Mouse (Mus musculus) urinary bladder, postnatal 14 days (tissue): ENCODE results near the gene Gm21987.

Experiments used
- DNase-seq: peaks from one replicate; pipeline ENCODE4 v3.0.0; 2021; ENCODE audit warnings: low spot score

Gene Gm21987

DNA sequence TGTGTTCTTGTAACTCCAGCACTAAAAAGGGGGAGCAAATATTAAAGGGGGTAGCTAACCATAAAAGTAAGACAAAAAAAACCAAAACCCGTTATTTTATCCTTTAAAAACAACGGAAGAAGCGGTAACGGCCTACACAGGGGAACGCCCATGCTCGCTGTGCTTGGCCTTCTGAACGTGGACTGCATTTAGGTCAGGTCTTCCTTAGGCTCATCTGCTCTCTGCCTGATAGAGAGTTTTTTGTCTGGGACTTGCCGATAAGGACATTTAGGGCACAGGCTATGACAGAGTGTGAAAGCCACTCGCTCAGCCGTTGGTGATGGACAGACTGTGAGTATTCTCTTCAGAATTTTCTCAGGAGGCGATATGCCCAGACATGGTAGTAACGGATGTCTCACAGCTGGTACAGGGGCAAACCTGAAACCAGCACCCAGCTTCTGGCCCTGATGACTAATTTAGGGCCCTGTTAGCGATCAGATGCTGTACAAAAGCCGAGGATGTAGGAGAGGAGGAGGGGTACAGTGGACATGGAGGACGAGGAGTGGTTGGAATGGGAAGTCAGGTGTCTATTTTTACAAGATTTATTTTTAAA, 25.0 kb downstream of the Gm21987 start:
- no peak for DNase-seq

DNA sequence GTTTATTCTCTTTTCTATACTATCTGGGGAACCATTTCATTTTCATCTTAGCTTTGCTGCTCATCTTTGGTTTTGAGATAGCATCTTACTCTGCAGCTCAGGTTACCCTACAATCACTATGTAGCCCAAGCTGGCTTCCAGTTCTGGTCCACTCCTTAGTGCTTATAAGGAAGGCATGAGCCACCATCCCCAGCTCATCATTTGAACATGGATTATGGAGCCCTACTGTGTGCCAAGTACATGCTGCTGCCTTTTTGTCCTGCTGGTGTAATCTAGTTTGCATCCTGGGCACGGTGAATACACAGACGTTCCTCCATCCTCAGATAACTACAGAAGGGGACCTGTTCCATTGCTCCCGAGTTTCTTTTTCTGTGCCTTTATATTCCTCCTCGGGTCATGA, 26.0 kb downstream of the Gm21987 start:
- DNase-seq, result no peak

DNA sequence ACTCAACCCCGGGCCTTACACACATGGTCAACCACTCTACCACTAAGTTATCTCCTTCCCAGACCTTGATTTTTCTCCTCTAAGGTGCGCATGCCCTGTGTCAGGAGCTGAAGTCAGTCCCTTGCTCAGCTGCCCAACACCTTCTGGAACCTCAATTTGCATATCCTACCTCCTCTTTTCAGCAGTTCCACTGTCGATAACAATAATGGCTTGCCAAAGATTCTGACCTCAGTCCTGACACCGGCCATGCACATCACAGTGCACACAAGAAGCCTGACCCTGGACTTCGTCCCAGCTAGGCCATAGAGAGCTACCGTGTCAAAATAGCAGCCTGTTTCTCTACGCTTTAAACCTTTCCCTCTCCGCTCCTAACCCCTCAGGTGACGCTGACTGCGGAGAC, 26.6 kb downstream of the Gm21987 start:
- no peak for DNase-seq

DNA sequence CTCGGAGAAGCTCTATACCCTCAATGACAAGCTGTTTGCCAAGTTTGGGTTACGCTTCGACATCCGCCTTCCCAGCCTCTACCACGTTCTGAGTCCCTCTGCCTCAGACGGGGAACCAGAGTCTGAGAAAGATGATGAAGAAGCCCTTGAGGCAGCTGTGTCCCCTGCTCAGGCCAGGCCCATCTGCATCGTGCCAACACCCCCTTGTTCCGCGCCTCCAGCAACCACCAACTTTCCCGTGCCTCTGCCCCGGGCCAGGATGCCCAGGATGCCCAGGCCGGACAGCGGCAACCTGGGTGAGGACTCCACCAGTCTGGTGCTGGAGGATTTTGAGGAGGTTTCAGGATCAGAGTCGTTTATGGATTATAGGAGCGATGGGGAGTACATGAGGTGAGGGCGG, 27.1 kb downstream of the Gm21987 start:
- no peak for DNase-seq

DNA sequence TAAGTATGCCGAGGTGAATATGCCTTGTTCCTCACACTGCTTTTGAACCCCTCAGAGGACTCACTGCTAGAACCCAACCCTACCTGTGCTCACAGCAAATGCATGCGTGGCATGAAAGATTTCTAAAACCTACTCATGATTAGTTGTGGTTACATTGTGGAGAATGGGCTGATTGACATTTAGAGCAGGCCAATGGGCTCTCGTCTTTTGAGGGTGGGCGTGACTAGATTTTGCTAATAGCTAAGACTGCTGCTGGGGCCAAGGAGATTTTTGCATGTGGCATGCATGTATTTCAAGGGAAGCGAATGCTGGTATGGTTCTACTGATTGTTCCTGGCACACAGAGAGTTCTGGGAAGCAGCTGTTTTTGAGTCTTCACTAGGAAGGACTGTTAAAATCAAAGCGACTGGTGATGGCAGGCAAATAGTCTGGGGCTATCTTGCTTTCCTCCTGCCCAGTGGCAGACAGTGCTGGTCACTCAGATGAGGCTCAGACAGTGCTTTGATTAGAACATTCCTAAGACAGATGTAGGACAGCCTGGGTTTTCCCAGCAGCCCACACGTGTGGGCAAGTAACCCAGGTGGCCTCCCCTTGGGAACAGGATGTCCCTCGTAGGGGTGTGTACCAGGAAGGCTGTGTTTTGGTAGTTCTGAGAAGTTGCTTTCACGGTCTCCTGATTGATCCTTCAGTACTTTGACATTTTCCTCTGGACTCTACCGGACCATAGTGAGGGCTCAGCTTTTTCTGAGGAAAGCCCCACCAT, 27.7 kb downstream of the Gm21987 start:
- DNase-seq, result no peak

DNA sequence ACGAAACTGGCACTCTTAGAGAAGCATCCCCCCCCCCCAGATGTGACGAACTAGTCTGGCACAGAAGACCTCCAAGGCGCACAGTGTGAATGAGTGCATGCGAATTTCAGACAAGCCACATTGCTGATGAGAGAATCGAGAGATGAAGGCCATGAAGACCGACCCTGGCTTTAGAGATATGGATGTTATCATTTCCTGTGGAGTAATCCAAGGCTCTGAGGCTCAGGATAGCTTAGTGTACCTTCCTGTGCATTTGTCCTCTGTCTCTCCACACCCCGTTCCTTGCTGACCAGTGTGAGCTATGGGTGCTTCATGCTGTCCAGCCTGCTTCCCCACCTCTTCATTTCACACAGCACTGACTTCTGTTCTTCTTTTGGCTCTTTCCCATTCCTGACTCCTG, 28.3 kb downstream of the Gm21987 start:
- no peak for DNase-seq

DNA sequence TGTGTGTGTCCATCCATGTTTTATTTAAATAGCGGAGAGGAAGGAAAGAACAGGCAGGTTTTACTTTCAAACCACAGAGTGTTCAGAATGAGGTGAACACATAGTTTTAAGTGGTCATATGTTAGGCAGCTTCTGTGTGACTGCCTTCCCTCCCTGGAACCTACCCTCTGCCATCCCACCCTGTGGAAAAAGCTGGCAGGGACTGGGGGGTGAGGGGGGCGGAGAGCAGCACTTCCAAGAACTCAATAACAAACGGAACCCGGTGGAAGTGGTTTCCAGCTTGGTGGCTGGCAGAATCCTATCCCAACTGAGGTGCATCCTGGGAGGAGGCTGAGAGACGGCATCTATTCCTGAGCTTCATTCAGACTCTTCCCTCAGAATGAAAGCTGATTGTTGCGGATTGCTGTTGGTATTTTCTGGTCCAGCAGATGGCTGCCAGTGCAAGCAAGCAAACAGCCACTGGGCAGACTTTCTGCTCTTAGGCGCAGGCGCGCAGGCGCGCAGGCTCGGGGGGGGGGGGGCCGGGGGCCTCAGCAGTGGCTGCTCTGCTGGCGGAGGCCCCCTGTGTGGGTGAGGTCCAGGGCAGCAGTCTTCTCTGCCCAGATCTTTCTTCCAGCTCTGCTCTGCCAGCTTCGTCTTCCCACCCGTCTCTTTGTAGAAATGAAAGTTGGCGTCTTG, 29.5 kb downstream of the Gm21987 start:
- no peak for DNase-seq

DNA sequence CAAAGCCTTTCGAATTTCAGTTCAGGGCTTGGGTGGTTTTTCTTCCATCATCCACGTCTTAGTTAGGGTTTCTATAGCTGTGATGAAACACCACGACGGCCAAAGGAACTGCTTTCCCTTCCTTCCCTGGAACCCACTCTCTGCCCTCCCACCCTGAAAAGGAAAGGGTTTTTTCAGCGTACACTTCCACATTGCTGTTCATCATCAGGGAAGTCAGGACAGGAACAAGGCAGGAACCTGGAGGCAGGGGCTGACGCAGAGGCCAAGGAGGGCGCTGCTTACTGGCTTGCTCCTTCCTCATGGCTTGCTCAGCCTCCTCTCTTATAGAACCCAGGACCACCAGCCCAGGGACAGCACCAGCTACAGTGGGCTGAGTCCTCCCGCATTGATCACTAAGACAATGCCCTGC, 30.0 kb downstream of the Gm21987 start:
- DNase-seq, result no peak

DNA sequence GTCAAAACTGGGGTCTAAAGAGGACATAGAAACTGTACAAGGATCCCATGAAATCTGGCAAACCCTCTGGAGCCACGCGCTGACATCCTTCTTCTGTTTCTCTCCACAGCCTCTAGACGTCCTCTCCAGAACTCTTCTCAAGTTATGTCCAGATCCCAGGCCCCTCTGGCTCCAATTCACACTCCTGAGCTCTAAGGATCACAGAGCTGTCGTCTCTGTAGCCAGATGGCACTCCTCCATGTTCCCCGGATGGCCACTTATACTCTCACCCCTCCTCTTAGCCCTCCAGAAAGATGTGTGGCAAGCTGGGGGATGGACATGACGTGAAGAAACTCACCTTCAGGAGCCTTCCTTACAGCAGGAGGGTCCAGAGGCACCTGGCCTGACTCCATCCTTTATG, 30.7 kb downstream of the Gm21987 start:
- no peak for DNase-seq

DNA sequence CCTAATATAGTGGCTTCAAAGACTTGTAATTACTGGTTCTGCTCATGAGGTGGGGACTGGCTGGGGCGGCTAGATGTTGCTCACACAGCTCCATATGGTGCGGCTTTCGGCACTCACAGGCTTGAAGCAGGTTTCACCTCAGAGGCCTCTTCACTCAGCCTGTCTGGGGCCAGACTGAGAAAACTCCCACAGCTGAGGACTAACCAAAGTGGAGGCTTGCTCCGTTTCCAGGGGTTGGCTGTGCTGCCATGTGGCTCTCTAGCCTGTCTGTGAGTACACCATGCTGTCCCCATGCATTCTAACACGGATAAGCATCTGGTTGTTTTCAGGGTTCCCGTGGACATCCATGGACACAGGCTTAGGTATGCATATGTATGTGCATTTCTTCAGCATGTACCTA, 31.8 kb downstream of the Gm21987 start:
- no peak for DNase-seq

DNA sequence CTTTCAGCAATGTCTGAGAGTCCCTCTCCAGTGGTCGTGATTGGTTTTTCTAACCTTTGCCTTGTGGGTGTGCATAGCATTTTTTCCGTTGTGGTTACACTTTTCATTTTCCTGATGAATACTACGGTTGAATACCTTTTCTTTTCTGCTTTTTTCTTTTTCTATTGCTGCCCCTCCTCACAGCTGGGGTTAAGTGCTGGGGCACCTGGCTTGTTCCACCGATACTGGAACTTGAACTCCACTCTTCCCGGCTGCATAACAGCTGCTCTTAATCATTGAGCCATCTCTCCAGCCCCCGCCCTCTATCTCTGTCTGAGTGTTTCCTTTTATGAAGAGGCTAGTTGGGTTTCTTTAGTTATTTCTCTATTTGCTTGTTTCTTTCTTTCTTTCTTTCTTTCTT, 32.2 kb downstream of the Gm21987 start:
- DNase-seq, result no peak

DNA sequence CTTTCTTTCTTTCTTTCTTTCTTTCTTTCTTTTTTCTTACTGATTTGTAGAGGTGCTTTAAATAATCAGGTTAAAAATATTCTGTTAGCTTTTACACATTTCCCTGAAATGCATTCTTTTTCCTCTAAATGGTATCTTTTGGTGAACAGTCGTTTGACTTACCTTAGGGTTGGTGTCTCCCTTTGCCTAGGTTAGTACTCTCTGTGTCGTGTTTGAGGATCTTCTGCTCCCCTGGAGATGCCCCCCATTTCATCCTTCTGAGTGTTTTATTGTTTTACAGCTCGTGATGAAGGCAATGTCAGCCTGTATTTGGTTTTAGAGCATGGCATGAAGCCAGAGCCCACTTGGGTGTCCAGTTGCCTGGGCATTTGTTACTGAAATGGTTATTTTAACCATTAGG, 32.7 kb downstream of the Gm21987 start:
- no peak for DNase-seq

DNA sequence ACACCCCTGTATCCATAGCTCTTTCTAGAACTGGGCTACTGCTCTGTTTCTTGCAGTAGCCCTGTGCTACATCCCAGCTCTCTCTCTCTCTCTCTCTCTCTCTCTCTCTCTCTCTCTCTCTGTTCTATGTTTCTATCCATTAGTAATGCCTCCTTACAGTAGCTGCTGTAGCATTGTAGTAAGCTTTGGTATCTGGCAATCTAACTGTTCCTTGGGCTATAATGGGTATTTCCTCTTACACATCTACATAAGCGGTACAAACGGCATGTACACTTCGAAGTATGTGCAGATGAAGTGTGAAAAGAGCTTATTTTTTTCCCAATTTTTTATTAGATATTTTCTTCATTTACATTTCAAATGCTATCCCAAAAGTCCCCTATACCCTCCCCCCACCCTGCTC, 33.1 kb downstream of the Gm21987 start:
- no peak for DNase-seq

DNA sequence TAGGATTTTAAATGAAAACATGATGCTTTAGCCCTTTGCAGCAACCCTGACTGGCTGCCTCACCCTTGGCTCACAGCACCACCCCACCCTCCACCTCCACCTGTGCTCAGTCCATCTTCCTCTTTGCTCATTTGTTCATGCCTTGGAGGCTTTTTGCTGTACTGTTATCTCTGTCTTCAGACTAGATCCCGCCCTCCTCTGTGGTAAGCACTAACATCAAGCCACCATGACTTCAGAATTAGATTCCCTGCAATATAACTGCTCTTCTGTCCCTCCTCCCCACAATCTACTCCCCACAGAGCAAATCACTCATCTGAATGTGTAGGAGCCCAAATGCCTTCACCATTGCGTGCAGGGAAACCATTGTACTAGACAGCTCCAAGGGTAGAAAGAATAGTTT, 36.8 kb downstream of the Gm21987 start:
- no peak for DNase-seq

DNA sequence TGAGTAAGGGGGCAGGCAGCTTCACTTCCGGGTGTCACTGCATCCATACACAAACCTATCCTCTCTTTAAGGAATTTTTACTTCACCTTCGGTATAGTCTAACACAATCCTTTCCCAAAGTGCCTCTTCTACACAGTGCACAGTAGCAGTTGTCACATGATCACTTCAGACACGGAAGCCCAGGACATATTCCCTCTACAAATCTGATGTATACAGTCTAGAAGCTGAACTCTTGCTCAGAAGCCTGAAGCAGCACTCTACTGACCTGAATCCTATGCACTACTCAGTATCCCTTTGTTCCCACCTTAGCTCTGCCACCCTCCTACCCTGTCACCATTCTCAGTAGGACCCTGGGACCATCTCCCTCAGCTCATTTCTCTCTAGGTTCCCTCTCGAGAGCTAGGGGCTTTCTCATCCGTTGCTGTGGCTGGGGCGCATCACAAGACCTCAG, 38.4 kb downstream of the Gm21987 start:
- DNase-seq, result no peak

DNA sequence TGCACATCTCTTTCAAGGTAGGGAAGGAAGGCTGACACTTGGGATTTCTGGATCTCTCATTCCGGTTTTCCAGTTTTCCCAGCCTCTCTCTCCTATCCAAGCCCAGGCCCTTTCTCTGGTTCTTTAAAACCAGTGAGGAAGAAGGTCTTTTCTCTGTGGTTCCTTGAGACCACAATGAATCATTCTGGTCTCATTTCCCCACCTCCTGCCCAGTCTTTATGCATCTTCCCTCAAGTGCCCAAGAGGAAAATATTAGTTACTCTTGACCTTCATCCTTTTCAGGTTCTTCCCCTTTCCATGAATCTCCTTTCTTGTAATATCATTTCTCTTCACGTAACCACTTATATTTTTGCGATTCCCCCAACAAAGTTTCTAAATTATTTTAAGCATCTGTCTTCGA, 38.9 kb downstream of the Gm21987 start:
- no peak for DNase-seq

DNA sequence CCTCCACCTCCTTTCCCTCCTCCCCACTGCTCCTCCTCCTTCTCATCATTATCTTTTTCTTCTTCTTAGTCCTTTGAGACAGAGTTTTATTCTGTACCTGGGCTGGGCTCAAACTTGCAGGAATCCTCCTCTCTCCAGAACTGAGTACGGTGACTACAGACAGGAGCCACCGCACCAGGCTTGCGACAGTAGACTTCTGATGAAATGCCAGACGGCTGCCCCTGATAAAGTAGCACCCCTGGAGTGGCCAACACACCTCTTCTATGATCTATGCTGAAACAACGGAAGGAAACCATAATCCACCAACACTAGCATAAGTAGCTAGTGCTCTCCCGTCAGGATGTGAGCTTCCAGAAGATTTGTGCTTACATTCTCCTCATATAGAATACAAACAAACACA, 40.5 kb downstream of the Gm21987 start:
- DNase-seq, result no peak

DNA sequence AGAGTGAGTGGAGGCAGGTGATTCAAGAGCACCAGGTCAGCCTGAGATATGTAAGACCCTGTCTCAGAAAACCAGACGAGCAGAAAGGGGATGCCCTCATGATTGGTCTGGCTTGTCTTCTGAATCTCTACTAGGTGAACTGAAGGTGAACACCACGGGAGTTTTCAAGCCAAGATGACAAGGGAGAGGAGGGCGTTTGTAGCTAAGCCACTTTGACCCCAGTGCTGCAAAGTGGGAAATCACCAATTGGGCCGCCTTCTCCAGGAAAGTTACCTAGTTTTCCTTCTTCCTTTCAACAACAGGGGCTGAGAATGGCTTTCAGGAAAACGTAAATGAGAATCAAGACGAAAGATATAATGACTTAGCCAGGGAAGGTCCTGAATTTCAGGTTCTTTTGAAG, 41.9 kb downstream of the Gm21987 start:
- no peak for DNase-seq

DNA sequence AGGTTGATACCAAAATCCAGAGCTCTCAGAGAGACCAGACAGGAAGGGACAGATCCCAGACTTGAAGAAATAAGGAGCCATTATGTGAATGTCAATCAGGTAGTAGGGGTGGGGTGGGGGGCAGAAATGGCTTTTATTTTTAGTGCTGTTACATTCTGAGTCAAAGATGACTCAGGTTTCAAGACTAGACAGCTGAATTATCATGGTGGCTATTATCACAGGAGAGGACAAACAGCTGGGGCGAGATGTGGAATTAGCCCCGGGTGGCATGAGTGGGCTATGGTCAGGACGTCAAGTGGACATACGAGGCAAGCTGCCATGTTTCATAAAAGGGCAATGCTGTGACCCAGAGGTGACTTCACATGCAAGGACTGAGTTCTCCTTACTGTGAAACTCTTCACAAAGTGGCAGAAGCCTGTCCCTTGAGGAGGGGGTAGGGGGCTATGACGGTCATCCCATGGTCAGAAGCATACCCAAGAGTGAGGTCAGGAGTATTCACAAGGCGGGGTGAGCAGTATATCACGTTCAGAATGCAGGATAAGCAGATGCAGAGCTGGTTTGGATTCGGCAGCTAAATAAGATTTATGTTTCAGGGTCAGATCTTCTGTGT, 42.5 kb downstream of the Gm21987 start:
- no peak for DNase-seq

DNA sequence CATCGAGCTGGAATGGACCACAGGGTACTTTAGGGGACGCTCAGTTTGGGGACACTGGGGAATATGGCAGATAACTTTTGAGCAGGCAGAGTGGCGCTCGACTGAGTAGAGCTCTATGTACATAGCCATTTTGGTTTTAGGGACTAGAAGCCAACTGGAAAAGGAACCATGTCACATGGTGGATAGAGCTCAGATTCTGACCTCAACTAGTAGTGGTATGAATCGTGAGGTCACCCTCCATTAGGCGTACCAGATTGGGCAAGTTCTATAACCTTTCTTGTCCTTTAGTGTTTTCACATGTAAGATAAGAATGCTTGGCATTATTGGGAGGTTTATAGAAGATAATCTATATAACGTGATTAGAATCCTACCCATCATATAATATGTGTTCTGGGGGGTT, 43.5 kb downstream of the Gm21987 start:
- no peak for DNase-seq

DNA sequence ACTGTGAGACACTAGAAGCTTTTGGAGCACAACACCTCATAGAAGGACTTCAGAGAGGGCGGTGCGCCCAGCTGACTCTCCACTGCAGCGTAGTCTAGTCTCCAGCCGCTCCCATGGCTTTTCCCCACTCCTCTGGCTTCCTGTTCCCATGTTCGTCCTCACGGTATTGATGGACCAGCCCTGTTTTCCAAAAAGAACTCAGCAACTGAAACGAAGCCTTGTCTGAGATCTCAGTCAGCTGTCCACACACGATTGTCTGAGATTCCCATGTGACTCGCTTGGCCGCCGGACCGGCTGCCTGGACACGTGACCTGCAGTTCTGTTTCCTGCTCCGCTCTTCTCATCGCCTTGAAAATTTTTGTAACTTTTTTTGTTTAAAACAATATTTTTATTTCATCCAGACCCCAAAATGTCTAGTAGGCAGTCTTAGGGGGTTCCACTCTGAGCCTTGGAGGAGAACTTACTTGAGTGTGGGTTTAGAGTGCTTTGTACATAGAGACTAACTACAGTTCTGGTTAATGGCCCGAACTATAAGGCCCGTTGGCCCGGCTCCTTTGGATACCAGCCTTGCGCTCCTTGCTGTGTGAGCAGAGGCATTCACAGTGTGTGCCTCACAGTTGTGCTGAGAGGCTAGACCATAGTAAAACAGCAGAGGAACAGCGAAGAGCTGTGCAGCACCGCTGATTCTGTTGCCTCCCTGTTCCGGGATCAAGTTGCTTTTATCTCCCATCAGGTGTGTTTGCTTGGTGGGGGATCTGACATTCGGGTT, 45.5 kb downstream of the Gm21987 start:
- peak; percentile 42 for DNase-seq

DNA sequence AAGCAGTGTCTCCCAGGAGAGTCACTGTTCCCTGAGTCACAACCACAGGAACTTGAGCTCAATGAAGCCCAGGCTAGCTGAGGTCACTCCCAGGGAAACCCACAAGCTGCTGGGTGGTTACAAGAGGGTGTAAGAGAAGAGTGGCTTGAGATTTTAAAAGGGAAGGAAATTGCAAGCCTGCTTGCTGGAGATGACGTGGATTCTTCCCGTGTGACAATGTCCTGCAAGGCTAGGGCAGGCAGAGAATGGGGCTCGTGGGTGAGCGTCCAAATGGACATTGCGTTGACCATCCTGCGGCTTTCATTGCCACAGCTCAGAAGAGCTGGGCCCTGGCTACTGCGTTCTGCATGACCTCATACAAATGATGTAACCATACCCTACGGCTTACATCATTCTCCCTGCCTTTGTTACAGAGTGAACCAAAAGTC, 47.4 kb downstream of the Gm21987 start:
- no peak for DNase-seq
